Mouse (Mus musculus): Measurements from ENCODE around the gene Gm47995. TPM values are rescaled to one million over a fixed set of nuclear protein-coding genes. Genes with fewer than 3 reads are reported as not detected.

The Gm47995 gene
- not detected for polyA plus RNA-seq (2014; fragmentation: Illumina TruSeq; extraction: RNeasy Lipid Tissue Mini Kit (QIAGEN cat#74804); ENCODE audit: low read depth, low replicate concordance)

DNA sequence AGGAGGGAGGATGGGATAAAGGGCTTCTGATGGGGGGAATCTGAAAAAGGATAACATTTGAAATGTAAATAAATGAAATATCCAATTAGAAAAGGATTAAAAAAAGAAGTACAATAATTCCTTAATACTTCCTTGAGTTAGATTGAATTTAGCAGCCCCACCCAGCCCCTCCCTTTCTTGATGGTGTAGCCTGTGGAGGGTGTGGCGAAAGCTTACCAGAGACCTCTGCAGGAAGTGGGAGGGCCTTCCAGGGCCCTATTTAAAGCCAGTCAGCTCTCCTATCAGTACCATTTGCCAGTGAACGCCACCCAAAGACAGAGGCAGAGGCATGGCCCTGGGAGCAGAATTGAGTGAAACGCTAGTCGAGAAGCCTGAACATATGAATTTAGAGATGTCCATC is at the start of gene Gm47995:
Gm47995 (plus strand) TSS at position 329 of the 400 bp plus-strand sequence.

DNA sequence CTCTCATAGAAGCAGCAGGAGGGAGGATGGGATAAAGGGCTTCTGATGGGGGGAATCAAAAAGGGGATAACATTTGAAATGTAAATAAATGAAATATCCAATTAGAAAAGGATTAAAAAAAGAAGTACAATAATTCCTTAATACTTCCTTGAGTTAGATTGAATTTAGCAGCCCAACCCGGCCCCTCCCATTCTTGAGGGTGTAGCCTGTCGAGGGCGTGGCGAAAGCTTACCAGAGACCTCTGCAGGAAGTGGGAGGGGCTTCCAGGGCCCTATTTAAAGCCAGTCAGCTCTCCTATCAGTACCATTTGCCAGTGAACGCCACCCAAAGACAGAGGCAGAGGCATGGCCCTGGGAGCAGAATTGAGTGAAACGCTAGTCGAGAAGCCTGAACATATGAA is 16.0 kb upstream of the Gm47995 start, which contains the start of gene Gm47985:
Gm47985 (plus strand) TSS at position 272 of the 400 bp plus-strand sequence.

DNA sequence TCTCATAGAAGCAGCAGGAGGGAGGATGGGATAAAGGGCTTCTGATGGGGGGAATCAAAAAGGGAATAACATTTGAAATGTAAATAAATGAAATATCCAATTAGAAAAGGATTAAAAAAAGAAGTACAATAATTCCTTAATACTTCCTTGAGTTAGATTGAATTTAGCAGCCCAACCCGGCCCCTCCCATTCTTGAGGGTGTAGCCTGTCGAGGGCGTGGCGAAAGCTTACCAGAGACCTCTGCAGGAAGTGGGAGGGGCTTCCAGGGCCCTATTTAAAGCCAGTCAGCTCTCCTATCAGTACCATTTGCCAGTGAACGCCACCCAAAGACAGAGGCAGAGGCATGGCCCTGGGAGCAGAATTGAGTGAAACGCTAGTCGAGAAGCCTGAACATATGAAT is 6.2 kb upstream of the Gm47995 start, which contains the start of gene Gm8947:
Gm8947 (plus strand) TSS at position 302 of the 400 bp plus-strand sequence.

DNA sequence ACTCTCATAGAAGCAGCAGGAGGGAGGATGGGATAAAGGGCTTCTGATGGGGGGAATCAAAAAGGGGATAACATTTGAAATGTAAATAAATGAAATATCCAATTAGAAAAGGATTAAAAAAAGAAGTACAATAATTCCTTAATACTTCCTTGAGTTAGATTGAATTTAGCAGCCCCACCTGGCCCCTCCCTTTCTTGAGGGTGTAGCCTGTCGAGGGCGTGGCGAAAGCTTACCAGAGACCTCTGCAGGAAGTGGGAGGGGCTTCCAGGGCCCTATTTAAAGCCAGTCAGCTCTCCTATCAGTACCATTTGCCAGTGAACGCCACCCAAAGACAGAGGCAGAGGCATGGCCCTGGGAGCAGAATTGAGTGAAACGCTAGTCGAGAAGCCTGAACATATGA is 5.6 kb downstream of the Gm47995 start, which contains the start of gene 3110040M04Rik:
3110040M04Rik (plus strand) TSS at position 304 of the 400 bp plus-strand sequence.

DNA sequence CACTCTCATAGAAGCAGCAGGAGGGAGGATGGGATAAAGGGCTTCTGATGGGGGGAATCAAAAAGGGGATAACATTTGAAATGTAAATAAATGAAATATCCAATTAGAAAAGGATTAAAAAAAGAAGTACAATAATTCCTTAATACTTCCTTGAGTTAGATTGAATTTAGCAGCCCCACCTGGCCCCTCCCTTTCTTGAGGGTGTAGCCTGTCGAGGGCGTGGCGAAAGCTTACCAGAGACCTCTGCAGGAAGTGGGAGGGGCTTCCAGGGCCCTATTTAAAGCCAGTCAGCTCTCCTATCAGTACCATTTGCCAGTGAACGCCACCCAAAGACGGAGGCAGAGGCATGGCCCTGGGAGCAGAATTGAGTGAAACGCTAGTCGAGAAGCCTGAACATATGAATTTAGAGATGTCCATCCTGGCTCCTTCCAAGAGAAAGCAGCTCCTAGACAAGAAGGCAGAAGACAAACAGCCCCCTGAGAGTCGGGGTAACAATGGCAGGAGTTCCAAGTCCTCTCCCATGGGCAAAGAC is 11.6 kb downstream of the Gm47995 start, which contains the start of gene Gm47996:
Gm47996 (plus strand) TSS at position 308 of the 532 bp plus-strand sequence.

Other genes starting within 250 kb of the Gm47995 start
- 0.52 TPM for gene Hmcn1, start 205.0 kb upstream of the Gm47995 start, polyA plus RNA-seq (2014; fragmentation: Illumina TruSeq; extraction: RNeasy Lipid Tissue Mini Kit (QIAGEN cat#74804); ENCODE audit: low read depth, low replicate concordance)
- gene Gm47985, start 15.9 kb upstream of the Gm47995 start, polyA plus RNA-seq (2014; fragmentation: Illumina TruSeq; extraction: RNeasy Lipid Tissue Mini Kit (QIAGEN cat#74804); ENCODE audit: low read depth, low replicate concordance), result not detected
- gene Gm8947, start 6.1 kb upstream of the Gm47995 start, polyA plus RNA-seq (2014; fragmentation: Illumina TruSeq; extraction: RNeasy Lipid Tissue Mini Kit (QIAGEN cat#74804); ENCODE audit: low read depth, low replicate concordance), result not detected
- not detected for gene 3110040M04Rik, start 5.7 kb downstream of the Gm47995 start, polyA plus RNA-seq (2014; fragmentation: Illumina TruSeq; extraction: RNeasy Lipid Tissue Mini Kit (QIAGEN cat#74804); ENCODE audit: low read depth, low replicate concordance)
- gene Gm47996, start 11.7 kb downstream of the Gm47995 start, polyA plus RNA-seq (2014; fragmentation: Illumina TruSeq; extraction: RNeasy Lipid Tissue Mini Kit (QIAGEN cat#74804); ENCODE audit: low read depth, low replicate concordance), result not detected
- gene Ivns1abp, start 146.0 kb downstream of the Gm47995 start, polyA plus RNA-seq (2014; fragmentation: Illumina TruSeq; extraction: RNeasy Lipid Tissue Mini Kit (QIAGEN cat#74804); ENCODE audit: low read depth, low replicate concordance), result 277 TPM
- gene Swt1, start 230.0 kb downstream of the Gm47995 start, polyA plus RNA-seq (2014; fragmentation: Illumina TruSeq; extraction: RNeasy Lipid Tissue Mini Kit (QIAGEN cat#74804); ENCODE audit: low read depth, low replicate concordance), result 58.8 TPM
- gene Trmt1l, start 230.1 kb downstream of the Gm47995 start, polyA plus RNA-seq (2014; fragmentation: Illumina TruSeq; extraction: RNeasy Lipid Tissue Mini Kit (QIAGEN cat#74804); ENCODE audit: low read depth, low replicate concordance), result 50.6 TPM

All from adrenal gland, adult 10 weeks (tissue).